Mouse (Mus musculus) neural tube, embryonic 12.5 days (tissue): ENCODE results near the gene Scrn2. TPM values are rescaled to one million over a fixed set of nuclear protein-coding genes. Genes with fewer than 3 reads are reported as not detected.
A peak's percentile ranks its signal among the peaks of the same experiment; 100 is the strongest.

Experiments used
- ATAC-seq: fragments of 200-750 bp; cut with Nextera tagmentation; 2 replicates; pipeline ENCODE4 v1.8.0; 2017; ENCODE audit warnings: low read depth, mild to moderate bottlenecking, moderate TSS enrichment, moderate library complexity; ENCODE audit not compliant: low FRiP score
- H3K27ac ChIP-seq: fragments of 300-500 bp; sonication (generic); 2 replicates; pipeline ENCODE4 v1.5.1; 2016
- H3K27me3 ChIP-seq: fragments of 300-500 bp; sonication (generic); replicated peaks from 2 replicates; pipeline ENCODE4 v1.6.1; 2016; ENCODE audit warnings: mild to moderate bottlenecking
- H3K36me3 ChIP-seq: fragments of 300-500 bp; sonication (generic); 2 replicates; pipeline ENCODE4 v1.6.1; 2016; ENCODE audit warnings: mild to moderate bottlenecking
- H3K4me1 ChIP-seq: fragments of 300-500 bp; sonication (generic); 2 replicates; pipeline ENCODE4 v1.6.1; 2016
- H3K4me2 ChIP-seq: fragments of 300-500 bp; sonication (generic); replicated peaks from 2 replicates; pipeline ENCODE4 v1.6.1; 2016; ENCODE audit warnings: mild to moderate bottlenecking
- H3K4me3 ChIP-seq: fragments of 300-500 bp; sonication (generic); 2 replicates; pipeline ENCODE4 v1.5.1; 2016
- H3K9ac ChIP-seq: fragments of 300-500 bp; sonication (generic); 2 replicates; pipeline ENCODE4 v1.6.1; 2016; ENCODE audit warnings: mild to moderate bottlenecking
- H3K9me3 ChIP-seq: fragments of 300-500 bp; sonication (generic); 2 replicates; pipeline ENCODE4 v1.6.1; 2016; ENCODE audit warnings: mild to moderate bottlenecking
- WGBS: fragments of 180-500 bp; shearing (Covaris S2); methylation state at CpG from one replicate; pipeline ENCODE4 v1.1.7; 2016; 5-methylcytosine and 5-hydroxymethylcytosine counted together
- polyA plus RNA-seq: library from polyadenylated mRNA; unstranded; fragments of >200 nt; fragmentation: Nextera tagmentation; extraction: Ambion mirVana; gene quantifications from 2 replicates; pipeline ENCODE4 v1.2.1, GENCODE M21; 2016

The Scrn2 gene
- polyA plus RNA-seq, 1 experiment from 2014 or later = 19.8 TPM

GRCm38 (mm10) chr11:97065538-97066295 lies 36.0 kb downstream of the Scrn2 start:
- Histone ChIP-seq H3K36me3 (peaks cover 35% of the 10 kb centered on the region), H3K4me1 (no peaks in the 10 kb centered on the region), H3K4me2 (no peak overlapping the region), H3K9ac (no peak overlapping the region), H3K27me3 (no peaks in the 10 kb centered on the region), H3K4me3 (no peak overlapping the region), H3K27ac (no peak overlapping the region), H3K9me3 (no peaks in the 10 kb centered on the region)
- WGBS = 92% methylated on average over 12 of the region's 12 CpGs
- ATAC-seq = no peak

- ATAC-seq = no peak
- 45% methylated on average over 22 of the region's 22 CpGs for WGBS
Observed at GRCm38 (mm10) chr11:97066656-97067360, 37.1 kb downstream of the Scrn2 start.

GRCm38 (mm10) chr11:97069333-97069732 lies 39.6 kb downstream of the Scrn2 start:
- no peak for ATAC-seq
- Histone ChIP-seq H3K4me1 (no peaks in the 10 kb centered on the region), H3K4me3 (no peak overlapping the region), H3K9ac (0 out of 2 replicates have a peak overlapping the region, but pooled peaks have one; percentile 26), H3K27me3 (no peaks in the 10 kb centered on the region), H3K36me3 (peaks cover 24% of the 10 kb centered on the region), H3K9me3 (no peaks in the 10 kb centered on the region), H3K4me2 (no peak overlapping the region), H3K27ac (no peak overlapping the region)
- WGBS = 36% methylated on average over 1 of the region's 1 CpGs

More at GRCm38 (mm10) chr11:97066656-97067360, 37.1 kb downstream of the Scrn2 start:
- Histone ChIP-seq H3K9ac (no peak overlapping the region), H3K4me3 (no peak overlapping the region), H3K4me2 (no peak overlapping the region), H3K4me1 (no peaks in the 10 kb centered on the region), H3K27ac (no peak overlapping the region), H3K9me3 (no peaks in the 10 kb centered on the region), H3K36me3 (peaks cover 24% of the 10 kb centered on the region), H3K27me3 (no peaks in the 10 kb centered on the region)

- no peaks in the 10 kb centered on the region for H3K27me3 ChIP-seq
- H3K36me3 ChIP-seq = peaks cover 24% of the 10 kb centered on the region
- WGBS = 88% methylated on average over 2 of the region's 2 CpGs
- no peak overlapping the region for H3K4me2 ChIP-seq
- ATAC-seq = no peak
- no peaks in the 10 kb centered on the region for H3K4me1 ChIP-seq
- no peak overlapping the region for H3K9ac ChIP-seq
- H3K9me3 ChIP-seq = no peaks in the 10 kb centered on the region
- no peak overlapping the region for H3K4me3 ChIP-seq
- H3K27ac ChIP-seq = no peak overlapping the region
Observed at GRCm38 (mm10) chr11:97069770-97070169, 40.0 kb downstream of the Scrn2 start.

GRCm38 (mm10) chr11:97071129-97071528 lies 41.4 kb downstream of the Scrn2 start:
- peaks cover 21% of the 10 kb centered on the region for H3K36me3 ChIP-seq
- no peak overlapping the region for H3K4me2 ChIP-seq
- no peak for ATAC-seq
- no peak overlapping the region for H3K27ac ChIP-seq
- no peaks in the 10 kb centered on the region for H3K9me3 ChIP-seq
- H3K27me3 ChIP-seq = no peaks in the 10 kb centered on the region
- no peak overlapping the region for H3K4me3 ChIP-seq
- no peaks in the 10 kb centered on the region for H3K4me1 ChIP-seq
- whole genome bisulfite sequencing = 84% methylated on average over 1 of the region's 1 CpGs
- no peak overlapping the region for H3K9ac ChIP-seq

- H3K36me3 ChIP-seq = peaks cover 14% of the 10 kb centered on the region
- WGBS = 36% methylated on average over 3 of the region's 3 CpGs
- no peaks in the 10 kb centered on the region for H3K27me3 ChIP-seq
- ATAC-seq = no peak
- H3K4me3 ChIP-seq = no peak overlapping the region
- no peak overlapping the region for H3K4me2 ChIP-seq
- no peak overlapping the region for H3K27ac ChIP-seq
- no peaks in the 10 kb centered on the region for H3K9me3 ChIP-seq
- H3K4me1 ChIP-seq = no peaks in the 10 kb centered on the region
- H3K9ac ChIP-seq = no peak overlapping the region
Observed at GRCm38 (mm10) chr11:97072533-97072932, 42.8 kb downstream of the Scrn2 start.

GRCm38 (mm10) chr11:97074235-97074634 lies 44.5 kb downstream of the Scrn2 start:
- H3K9me3 ChIP-seq = no peaks in the 10 kb centered on the region
- H3K4me2 ChIP-seq = no peak overlapping the region
- no peak overlapping the region for H3K27ac ChIP-seq
- no peaks in the 10 kb centered on the region for H3K36me3 ChIP-seq
- no peak overlapping the region for H3K4me3 ChIP-seq
- no peaks in the 10 kb centered on the region for H3K4me1 ChIP-seq
- 80% methylated on average over 8 of the region's 8 CpGs for WGBS
- no peak for ATAC-seq
- no peaks in the 10 kb centered on the region for H3K27me3 ChIP-seq
- no peak overlapping the region for H3K9ac ChIP-seq

GRCm38 (mm10) chr11:97078751-97079150 lies 49.0 kb downstream of the Scrn2 start:
- H3K9ac ChIP-seq = no peak overlapping the region
- H3K27ac ChIP-seq = no peak overlapping the region
- H3K4me3 ChIP-seq = no peak overlapping the region
- ATAC-seq = no peak
- WGBS = 64% methylated on average over 4 of the region's 4 CpGs
- H3K9me3 ChIP-seq = no peaks in the 10 kb centered on the region
- no peaks in the 10 kb centered on the region for H3K36me3 ChIP-seq
- peaks cover 4% of the 10 kb centered on the region; the same call in 1 of the 2 replicates for H3K4me1 ChIP-seq
- no peaks in the 10 kb centered on the region for H3K27me3 ChIP-seq
- no peak overlapping the region for H3K4me2 ChIP-seq

GRCm38 (mm10) chr11:97080291-97080690 lies 50.6 kb downstream of the Scrn2 start:
- Histone ChIP-seq H3K4me2 (no peak overlapping the region), H3K9ac (no peak overlapping the region), H3K27ac (no peak overlapping the region), H3K27me3 (no peaks in the 10 kb centered on the region), H3K9me3 (no peaks in the 10 kb centered on the region), H3K4me1 (peaks cover 7% of the 10 kb centered on the region; the same call in 1 of the 2 replicates), H3K4me3 (no peak overlapping the region), H3K36me3 (no peaks in the 10 kb centered on the region)
- 57% methylated on average over 9 of the region's 9 CpGs for WGBS
- no peak for ATAC-seq

- Histone ChIP-seq H3K27ac (no peak overlapping the region), H3K4me3 (no peak overlapping the region), H3K36me3 (no peaks in the 10 kb centered on the region), H3K27me3 (no peaks in the 10 kb centered on the region), H3K4me2 (no peak overlapping the region), H3K4me1 (peaks cover 7% of the 10 kb centered on the region; the same call in 1 of the 2 replicates), H3K9me3 (no peaks in the 10 kb centered on the region), H3K9ac (no peak overlapping the region)
- 53% methylated on average over 11 of the region's 11 CpGs for WGBS
- no peak for ATAC-seq
Observed at GRCm38 (mm10) chr11:97082977-97083376, 53.2 kb downstream of the Scrn2 start.
